Mouse (Mus musculus) kidney, adult 2 months (tissue): ENCODE measurements at regions not wholly inside any gene's neighbourhood (a gene's known extent, or its start where the extent isn't known, plus 50 kb on each side); places are given as distances from the start of the nearest gene placed in this dataset.

Experiments
- DNase-seq: peaks from one replicate; pipeline ENCODE4 v3.0.0; 2021
- H3K27ac ChIP-seq: fragments of 200-500 bp; 2 replicates; pipeline ENCODE4 v1.5.1; 2012; ENCODE audit warnings: low read depth, low read length, control low read depth, inconsistent platforms; ENCODE audit not compliant: insufficient read depth
- H3K27me3 ChIP-seq: fragments of 200-500 bp; replicated peaks from 2 replicates; pipeline ENCODE4 v1.6.1; 2012; ENCODE audit warnings: mild to moderate bottlenecking, moderate library complexity, low read length, inconsistent platforms; ENCODE audit not compliant: control insufficient read depth, insufficient read depth
- H3K36me3 ChIP-seq: fragments of 200-500 bp; 2 replicates; pipeline ENCODE4 v1.6.1; 2012; ENCODE audit warnings: mild to moderate bottlenecking, moderate library complexity, low read length, inconsistent platforms; ENCODE audit not compliant: control insufficient read depth, insufficient read depth
- H3K4me1 ChIP-seq: fragments of 200-500 bp; 2 replicates; pipeline ENCODE4 v1.6.1; 2011; ENCODE audit warnings: low read length; ENCODE audit not compliant: control insufficient read depth, insufficient read depth
- H3K4me3 ChIP-seq: fragments of 200-500 bp; 2 replicates; pipeline ENCODE4 v1.5.1; 2011; ENCODE audit warnings: mild to moderate bottlenecking, low read depth, low read length, control low read depth; ENCODE audit not compliant: insufficient read depth
- CTCF ChIP-seq: fragments of 200-500 bp; conservative IDR thresholded peaks from 2 replicates; pipeline ENCODE4 v1.5.1; 2011; ENCODE audit warnings: low read depth, mild to moderate bottlenecking, control low read depth, low read length, moderate library complexity, mixed read lengths; ENCODE audit not compliant: insufficient read depth, insufficient read length
- POLR2A ChIP-seq: fragments of 200-500 bp; IDR thresholded peaks from one replicate; pipeline ENCODE4 v1.6.1; 2011; ENCODE audit warnings: low read depth, low read length, control low read depth
- WGBS: fragments of 180-500 bp; shearing (Covaris S2); methylation state at CpG from one replicate; pipeline ENCODE4 v1.1.7; 2018; 5-methylcytosine and 5-hydroxymethylcytosine counted together

GRCm38 (mm10) chr11:88778326-88778725 lies 60.0 kb upstream of the Msi2 start:
- no peaks in the 10 kb centered on the region for H3K27me3 ChIP-seq
- no peaks in the 10 kb centered on the region for H3K4me1 ChIP-seq
- no peak overlapping the region for H3K4me3 ChIP-seq
- TF ChIP-seq POLR2A (no peak), CTCF (no peak)
- DNase-seq = no peak
- no peaks in the 10 kb centered on the region for H3K36me3 ChIP-seq
- no peak overlapping the region for H3K27ac ChIP-seq
- 88% methylated on average over 6 of the region's 6 CpGs for WGBS

DNA sequence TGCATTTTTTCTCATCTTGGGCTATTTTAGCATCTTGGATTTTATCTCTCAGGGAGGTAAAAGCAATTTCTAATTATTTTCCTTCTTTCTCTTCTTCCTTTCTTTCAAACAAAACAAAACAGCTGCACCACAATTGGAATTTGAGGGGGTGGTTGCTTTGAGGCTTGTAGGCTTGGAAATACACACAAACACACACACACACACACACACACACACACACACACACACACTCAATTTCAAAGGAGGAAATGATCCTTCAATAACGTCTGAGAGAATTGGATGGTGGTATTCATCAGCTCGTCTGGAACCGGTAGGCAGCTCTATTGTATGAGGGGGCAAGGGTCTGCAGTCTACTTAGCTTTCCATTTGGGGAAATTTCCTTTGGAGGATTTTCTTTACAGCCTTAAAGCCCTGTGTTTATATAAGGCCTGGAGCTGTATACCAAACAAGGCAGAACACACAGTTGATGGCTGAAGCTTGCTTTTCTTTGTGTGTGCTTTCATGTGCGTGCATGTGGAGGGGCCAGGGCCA lies 56.2 kb upstream of the Msi2 start:
- Histone ChIP-seq H3K4me3 (no peak overlapping the region), H3K36me3 (no peaks in the 10 kb centered on the region), H3K4me1 (no peaks in the 10 kb centered on the region), H3K27me3 (no peaks in the 10 kb centered on the region), H3K27ac (no peak overlapping the region)
- DNase-seq = no peak
- no peak for TF ChIP-seq CTCF
- TF ChIP-seq POLR2A = no peak
- 74% methylated on average over 4 of the region's 4 CpGs for WGBS

DNA sequence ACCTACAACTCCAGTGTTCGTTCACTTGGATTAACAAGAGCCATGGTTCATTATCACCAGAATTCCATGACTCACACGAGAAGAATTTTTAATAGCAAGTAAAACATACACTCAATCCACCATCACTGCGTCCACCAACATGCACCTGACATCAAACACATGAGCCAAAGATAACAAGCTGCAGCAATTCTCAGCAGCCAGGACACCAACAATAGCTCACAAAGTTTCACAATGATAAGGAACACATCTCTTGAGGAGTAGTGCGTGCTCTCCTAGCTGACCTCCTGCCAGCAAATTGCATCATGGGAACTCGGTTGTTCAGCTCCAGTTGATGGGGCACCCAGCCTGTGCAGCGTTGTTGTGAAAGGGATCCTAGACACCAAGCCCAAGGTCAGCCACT lies 55.6 kb upstream of the Msi2 start:
- H3K4me1 ChIP-seq = no peaks in the 10 kb centered on the region
- no peak for DNase-seq
- H3K36me3 ChIP-seq = no peaks in the 10 kb centered on the region
- H3K27ac ChIP-seq = no peak overlapping the region
- TF ChIP-seq CTCF (no peak), POLR2A (no peak)
- H3K27me3 ChIP-seq = no peaks in the 10 kb centered on the region
- WGBS = 61% methylated on average over 6 of the region's 6 CpGs
- no peak overlapping the region for H3K4me3 ChIP-seq

- no peaks in the 10 kb centered on the region for H3K36me3 ChIP-seq
- H3K27me3 ChIP-seq = no peaks in the 10 kb centered on the region
- H3K4me1 ChIP-seq = no peaks in the 10 kb centered on the region
- H3K27ac ChIP-seq = peak overlapping the region; percentile 10; the same call in 1 of the 2 replicates
- H3K4me3 ChIP-seq = no peak overlapping the region
- no peak for TF ChIP-seq CTCF
- TF ChIP-seq POLR2A = no peak
- no peak for DNase-seq
- WGBS = 71% methylated on average over 7 of the region's 7 CpGs
These were observed 52.1 kb upstream of the Msi2 start for GRCm38 (mm10) chr11:88770405-88770804.
